Mouse (Mus musculus): ENCODE results near the gene Prss27. TPM values are rescaled to one million over a fixed set of nuclear protein-coding genes. Genes with fewer than 3 reads are reported as not detected.

The Prss27 gene
- 0.15 TPM in 1 of 2 replicates, not detected in the other for polyA plus RNA-seq (2012; rRNA removed)

DNA sequence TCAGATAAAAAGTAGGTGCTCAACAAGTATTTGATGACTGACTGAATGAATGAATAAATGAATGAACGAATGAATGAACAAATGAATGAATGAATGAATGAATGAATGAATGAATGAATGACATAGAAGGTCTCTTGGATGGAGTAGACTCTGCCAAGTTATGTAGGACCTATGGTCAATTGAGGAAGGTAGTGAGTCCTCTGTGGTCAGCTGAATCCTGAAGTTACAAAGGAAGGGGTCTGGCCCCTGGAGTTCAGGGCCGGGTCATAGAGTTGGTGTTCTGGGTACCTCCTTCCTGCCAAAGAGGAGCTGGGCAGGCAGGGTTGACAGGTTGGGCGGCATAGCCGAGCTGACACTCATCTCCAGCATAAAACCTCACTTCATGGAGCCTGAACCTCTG, at the start of gene Prss27:
Gene Prss27 (plus strand): TSS at position 301 of the 400 bp plus-strand sequence.

DNA sequence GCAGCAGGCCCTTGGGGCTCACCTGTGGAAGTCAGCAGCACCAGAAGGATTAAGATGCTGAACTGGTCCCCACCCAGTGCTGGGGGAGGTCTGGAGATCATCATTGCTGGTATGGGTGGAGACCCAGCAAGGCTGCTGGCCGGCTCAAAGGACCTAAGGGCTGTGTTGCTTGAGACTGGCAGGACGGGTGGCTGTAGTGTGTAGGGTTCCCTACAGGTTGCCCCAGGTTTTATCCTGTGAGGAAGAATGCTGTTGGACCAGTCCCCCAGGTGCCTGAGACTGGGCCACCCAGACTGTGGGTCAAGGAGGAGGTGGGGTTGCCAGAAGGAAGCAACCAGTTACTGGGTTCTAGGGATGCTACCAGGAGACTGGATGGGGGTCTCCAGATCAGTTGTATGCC, 40.0 kb upstream of the Prss27 start, which contains the start of gene Prss22:
Gene Prss22 (minus strand): TSS at position 200 of the 400 bp plus-strand sequence.

DNA sequence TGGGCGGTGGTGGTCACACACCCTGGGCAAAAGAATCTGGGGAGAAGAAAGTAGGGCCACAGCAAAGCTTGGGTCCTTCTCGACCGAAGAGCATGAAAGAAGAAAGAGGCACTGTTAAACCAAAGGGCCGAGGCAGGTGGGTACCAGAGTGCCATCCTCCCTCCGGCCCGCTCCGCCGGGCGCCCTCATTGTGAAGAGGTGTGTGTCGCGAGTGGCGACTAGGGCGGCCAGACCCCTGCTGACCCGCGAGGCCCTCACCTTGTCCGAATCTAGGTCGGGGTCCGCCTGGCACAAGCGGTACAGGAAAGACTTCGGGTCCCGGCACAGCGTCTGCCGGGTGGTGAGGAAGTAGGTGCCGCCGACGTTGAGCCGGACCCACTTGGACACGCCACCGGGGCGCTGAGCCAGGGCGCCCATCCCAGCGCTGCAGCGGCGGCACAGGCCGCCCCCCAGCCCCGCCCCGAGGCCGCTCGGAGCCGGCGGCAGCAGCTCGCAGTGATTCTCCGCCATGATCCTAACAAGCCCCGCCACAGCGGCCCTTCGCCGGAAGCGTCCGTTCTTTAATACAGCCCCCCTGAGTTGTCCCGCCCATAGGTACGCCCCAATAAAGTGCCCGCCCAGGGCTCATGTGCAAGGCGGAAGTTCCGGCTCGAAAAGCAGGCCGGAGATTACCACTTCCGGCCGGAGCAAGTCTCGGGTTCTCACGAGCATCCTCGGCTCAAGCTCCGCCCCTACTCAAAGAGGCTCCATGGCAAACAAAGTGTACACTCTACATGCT, 35.2 kb downstream of the Prss27 start, which contains the start of gene Kctd5:
Gene Kctd5 (minus strand): TSS at position 567 of the 778 bp plus-strand sequence.

Other genes starting within 250 kb of the Prss27 start
- gene Srrm2, start 247.6 kb upstream of the Prss27 start, polyA plus RNA-seq (2012; rRNA removed), result 640 and 782 TPM in 2 replicates
- 524 and 676 TPM in 2 replicates for gene Elob, start 209.0 kb upstream of the Prss27 start, polyA plus RNA-seq (2012; rRNA removed)
- 0.26 and 0.46 TPM in 2 replicates for gene Prss33, start 202.1 kb upstream of the Prss27 start, polyA plus RNA-seq (2012; rRNA removed)
- gene Prss32, start 194.3 kb upstream of the Prss27 start, polyA plus RNA-seq (2012; rRNA removed), result 0.06 TPM in 1 of 2 replicates, not detected in the other
- 1.2 and 3.0 TPM in 2 replicates for gene Prss41, start 194.0 kb upstream of the Prss27 start, polyA plus RNA-seq (2012; rRNA removed)
- not detected in 2 replicates for gene Prss21, start 170.1 kb upstream of the Prss27 start, polyA plus RNA-seq (2012; rRNA removed)
- gene Dcpp1, start 157.3 kb upstream of the Prss27 start, polyA plus RNA-seq (2012; rRNA removed), result not detected in 2 replicates
- not detected in 2 replicates for gene Dcpp2, start 157.3 kb upstream of the Prss27 start, polyA plus RNA-seq (2012; rRNA removed)
- gene Dcpp3, start 120.7 kb upstream of the Prss27 start, polyA plus RNA-seq (2012; rRNA removed), result not detected in 2 replicates
- gene Sbp, start 96.5 kb upstream of the Prss27 start, polyA plus RNA-seq (2012; rRNA removed), result 0.08 TPM in 1 of 2 replicates, not detected in the other
- gene Sbpl, start 82.9 kb upstream of the Prss27 start, polyA plus RNA-seq (2012; rRNA removed), result not detected in 2 replicates
- gene Prss30, start 57.6 kb upstream of the Prss27 start, polyA plus RNA-seq (2012; rRNA removed), result 0.05 TPM in 1 of 2 replicates, not detected in the other
- gene Prss22, start 40.0 kb upstream of the Prss27 start, polyA plus RNA-seq (2012; rRNA removed), result 0.22 and 0.35 TPM in 2 replicates
- gene Kctd5, start 35.3 kb downstream of the Prss27 start, polyA plus RNA-seq (2012; rRNA removed), result 46.7 and 67.8 TPM in 2 replicates
- 16.1 and 22.5 TPM in 2 replicates for gene Pdpk1, start 112.8 kb downstream of the Prss27 start, polyA plus RNA-seq (2012; rRNA removed)
- 32.4 and 42.6 TPM in 2 replicates for gene Amdhd2, start 125.6 kb downstream of the Prss27 start, polyA plus RNA-seq (2012; rRNA removed)
- 302 and 437 TPM in 2 replicates for gene Atp6v0c, start 131.6 kb downstream of the Prss27 start, polyA plus RNA-seq (2012; rRNA removed)
- gene Tbc1d24, start 167.4 kb downstream of the Prss27 start, polyA plus RNA-seq (2012; rRNA removed), result 20.8 and 26.1 TPM in 2 replicates
- 8.9 and 15.4 TPM in 2 replicates for gene Ntn3, start 171.4 kb downstream of the Prss27 start, polyA plus RNA-seq (2012; rRNA removed)
- gene Tedc2, start 182.7 kb downstream of the Prss27 start, polyA plus RNA-seq (2012; rRNA removed), result 35.9 and 38.6 TPM in 2 replicates
- 57.5 and 58.4 TPM in 2 replicates for gene Ccnf, start 213.3 kb downstream of the Prss27 start, polyA plus RNA-seq (2012; rRNA removed)